Mouse (Mus musculus) NIH3T3 (cell line): ENCODE measurements at regions not wholly inside any gene's neighbourhood (a gene's known extent, or its start where the extent isn't known, plus 50 kb on each side); places are given as distances from the start of the nearest gene placed in this dataset.
A peak's percentile ranks its signal among the peaks of the same experiment; 100 is the strongest.
"Not testable (repeated sequence)": the region's sequence is repeated elsewhere in the genome, so short reads cannot be mapped to it uniquely, and the experiment has no call there.

ENCODE experiments used
- DNase-seq: peaks from one replicate; pipeline ENCODE4 v3.0.0-alpha.2; 2012; ENCODE audit warnings: low read depth

DNA sequence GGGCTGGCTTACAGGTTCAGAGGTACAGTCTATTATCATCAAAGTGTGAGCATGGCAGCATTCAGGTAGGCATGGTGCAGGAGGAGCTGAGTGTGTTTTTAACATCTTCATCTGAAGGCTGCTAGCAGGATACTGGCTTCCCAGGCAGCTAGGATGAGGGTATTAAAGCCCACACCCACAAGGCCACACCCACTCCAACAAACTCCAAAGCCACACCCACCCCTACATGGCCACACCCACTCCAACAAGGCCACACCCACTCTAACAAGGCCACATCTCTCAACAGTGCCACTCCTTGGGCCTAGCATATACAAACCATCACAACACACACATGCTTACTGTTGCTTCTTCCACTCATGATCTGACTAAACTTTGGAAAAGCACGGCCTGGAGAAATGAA is 172.5 kb downstream of the Msrb3 start:
- no peak for DNase-seq

DNA sequence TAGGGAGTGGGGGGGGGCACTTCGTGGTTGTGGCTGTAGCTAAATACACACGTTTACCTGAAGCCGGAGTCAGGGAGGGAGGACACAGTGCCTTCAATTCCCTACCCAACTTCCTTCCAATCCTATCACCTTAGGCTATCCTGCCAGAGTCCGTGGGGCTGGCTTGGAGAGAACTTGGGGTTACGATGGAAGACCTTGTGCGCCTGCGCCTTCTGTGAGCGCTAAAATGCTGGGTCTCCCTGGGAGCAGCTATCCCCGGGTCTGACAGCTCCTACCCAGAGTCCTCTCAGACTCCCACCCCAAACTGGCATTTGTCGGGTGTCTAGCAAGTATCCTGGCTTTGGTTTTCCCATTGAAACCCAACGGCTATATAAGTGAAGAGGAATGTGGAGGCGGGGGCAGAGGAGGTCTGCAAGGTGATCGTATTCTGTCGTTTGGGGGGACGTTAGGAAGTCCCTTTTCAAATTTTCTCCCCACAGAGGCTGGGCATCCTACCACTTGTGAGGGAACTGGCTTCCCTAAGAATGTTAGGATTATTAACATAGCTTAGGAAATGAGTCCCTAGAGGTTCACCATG is 176.9 kb downstream of the Msrb3 start:
- DNase-seq, result no peak

DNA sequence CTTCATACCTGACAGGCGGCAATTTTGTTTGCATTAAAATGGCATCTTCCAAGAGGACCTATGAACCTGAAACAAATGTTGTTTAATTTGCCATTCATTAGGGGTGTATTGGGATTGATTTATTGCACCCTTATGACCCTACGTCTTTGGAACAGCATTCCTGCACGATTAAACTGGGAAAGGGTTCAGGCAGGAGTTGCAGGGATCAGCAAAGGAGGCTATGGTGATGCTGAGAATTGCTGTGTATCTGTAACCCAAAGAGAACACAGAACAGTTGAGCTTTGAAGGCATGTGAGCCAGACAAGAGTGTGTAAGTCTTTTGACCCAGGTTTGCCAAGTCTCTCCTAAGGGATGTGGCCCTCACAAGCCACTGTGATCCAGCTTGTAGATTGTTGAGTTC is 177.9 kb downstream of the Msrb3 start:
- DNase-seq, result no peak

DNA sequence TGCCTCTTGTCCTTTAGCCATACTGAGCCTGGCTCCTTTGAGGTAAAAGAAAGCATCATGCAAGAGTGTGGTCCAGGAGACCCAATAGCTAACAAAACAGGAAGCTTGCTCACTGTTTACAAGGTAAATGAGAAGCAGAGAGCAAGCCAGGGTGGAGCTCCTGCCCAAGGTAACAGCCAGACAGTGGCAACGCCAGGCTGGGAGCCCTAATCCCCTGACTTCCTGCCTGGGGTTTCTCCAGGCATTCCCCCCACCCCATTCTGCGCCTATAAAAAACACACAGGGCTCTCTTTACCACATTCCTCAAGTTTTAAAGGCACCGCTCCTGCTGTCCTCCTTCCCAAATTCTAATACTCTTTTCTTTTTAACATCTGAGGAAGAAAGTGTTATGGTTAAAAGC is 178.8 kb downstream of the Msrb3 start:
- DNase-seq, result no peak

DNA sequence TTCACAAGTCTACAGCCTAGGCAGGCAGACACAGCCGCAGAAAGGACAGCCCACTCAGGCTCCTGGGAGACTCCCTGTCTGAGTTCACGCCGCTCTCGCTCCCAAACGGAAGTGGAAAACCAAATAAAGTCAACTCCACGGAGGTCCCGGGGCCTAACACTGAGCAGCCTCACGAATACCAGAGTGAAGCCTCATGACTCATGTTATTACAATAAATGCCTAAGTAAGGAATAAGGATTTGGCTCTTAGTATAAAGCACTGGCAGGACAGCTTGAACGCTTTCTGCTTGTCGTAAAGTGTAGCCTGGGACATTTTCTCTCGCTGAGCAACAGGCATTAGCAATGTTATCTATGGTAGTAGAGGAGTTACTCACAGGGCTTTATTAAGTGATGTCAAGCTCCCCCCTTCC is 181.7 kb downstream of the Msrb3 start:
- peak; percentile 90 for DNase-seq

DNA sequence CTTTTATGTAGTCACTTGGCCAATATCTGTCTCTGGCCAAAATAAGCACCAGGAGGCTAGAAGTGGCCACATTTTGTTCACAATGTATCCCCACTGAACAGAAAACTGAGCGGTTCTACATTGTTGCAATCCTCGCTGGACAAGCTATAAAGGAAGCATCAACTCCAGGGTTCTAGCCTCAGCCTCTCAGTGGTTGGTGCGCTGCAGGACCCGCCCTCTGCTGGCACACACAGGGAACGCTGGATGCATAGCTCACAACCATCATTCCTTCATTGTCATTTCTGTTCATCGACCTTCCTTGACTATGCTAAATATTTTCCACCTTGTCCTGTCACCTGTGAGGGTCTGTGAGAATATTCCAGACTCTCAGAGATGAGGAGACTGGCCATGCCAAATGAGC is 182.5 kb downstream of the Msrb3 start:
- peak; percentile 52 for DNase-seq

DNA sequence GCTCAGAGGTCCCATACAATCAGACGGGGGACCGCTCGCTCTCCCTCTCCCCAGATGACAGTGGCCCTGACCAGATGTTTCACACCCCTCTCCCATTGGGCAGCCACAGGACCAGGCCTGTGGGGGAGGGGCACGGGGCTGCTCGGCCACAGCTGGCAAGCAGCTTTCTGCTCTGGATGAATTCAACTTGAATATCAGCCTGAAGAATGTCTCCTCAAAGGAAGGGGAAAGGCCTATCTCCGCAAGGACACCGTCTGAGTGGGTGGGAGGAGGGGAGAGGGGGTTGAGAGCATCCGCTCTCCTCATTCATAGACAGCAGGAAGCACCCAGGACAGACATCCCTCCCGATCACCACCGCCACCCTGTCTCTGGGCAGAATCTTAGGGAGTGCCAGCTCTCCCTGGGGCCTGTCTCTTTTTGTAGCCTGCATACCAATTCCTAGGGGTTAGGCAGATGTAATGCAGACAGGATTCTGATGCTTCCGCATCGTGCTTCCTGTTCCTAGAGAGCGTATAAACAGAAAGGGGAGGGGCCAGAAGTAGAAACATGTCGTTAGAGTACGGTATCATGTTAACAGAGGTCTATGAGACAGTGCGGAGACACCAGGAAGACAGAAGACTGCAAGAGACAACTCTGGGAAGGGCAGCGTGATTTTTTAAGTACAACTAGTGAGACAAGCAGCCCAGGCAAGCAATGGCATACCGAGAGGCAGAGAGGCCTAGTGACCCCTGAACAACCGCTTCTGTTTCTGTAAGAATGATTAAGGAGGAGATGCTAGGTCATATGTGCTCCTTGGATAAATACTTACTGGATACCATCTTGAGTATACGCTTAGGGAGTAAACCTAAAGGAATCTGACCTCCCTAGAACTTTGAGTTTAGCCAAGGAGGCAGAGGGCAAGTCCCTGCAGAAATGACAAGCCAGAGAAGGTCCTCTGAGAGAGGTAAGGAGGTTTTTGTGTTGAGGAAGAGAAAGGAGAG is 190.8 kb downstream of the Msrb3 start:
- DNase-seq, result no peak

DNA sequence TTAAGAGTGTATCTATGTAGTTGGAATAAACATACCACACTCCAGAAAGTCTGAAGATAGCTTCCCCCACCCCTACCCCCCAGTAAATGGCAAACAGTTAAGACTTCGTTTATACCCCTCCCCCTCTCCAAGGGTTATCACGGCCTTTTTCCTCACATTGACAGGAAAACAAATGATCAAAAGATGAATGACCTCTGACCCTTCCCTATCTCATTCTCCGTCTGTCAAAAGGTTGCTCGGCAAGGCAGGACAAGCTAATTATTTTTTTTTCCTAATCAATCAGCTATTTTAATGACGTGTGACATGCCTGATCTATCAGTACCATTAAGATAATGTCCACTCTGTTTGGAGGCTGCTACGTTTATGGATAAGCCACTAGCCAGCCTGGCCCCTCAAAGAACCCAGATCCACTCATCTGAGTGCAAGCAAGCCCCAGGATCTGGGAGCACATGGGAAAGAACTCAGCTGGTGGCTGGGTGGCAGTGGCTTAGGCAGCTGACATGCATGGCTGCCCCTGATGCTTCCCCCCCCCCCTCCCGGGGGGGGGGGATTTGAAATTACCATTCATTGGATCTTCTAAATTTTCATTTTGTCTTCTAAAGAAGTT is 192.1 kb downstream of the Msrb3 start:
- DNase-seq, result no peak

DNA sequence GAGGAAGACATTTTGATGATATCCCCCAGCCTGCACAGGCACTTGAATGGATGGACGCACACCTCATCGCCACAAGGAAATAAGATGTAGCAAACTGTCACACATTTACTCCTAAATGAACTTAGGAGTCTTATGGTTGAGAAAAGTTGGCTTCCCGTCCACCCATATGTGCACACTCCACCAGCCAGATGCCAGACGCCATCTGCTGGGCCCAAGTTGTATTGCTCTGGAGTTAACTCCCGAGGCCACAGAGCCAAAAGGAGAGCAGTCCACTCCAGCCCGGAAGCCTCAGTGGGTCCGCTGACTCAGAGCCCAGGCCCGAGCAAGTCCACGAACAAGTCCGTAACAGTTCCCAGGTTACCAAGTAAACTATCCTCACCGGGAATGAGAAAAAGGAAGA is 197.1 kb downstream of the Msrb3 start:
- peak; percentile 96 for DNase-seq

DNA sequence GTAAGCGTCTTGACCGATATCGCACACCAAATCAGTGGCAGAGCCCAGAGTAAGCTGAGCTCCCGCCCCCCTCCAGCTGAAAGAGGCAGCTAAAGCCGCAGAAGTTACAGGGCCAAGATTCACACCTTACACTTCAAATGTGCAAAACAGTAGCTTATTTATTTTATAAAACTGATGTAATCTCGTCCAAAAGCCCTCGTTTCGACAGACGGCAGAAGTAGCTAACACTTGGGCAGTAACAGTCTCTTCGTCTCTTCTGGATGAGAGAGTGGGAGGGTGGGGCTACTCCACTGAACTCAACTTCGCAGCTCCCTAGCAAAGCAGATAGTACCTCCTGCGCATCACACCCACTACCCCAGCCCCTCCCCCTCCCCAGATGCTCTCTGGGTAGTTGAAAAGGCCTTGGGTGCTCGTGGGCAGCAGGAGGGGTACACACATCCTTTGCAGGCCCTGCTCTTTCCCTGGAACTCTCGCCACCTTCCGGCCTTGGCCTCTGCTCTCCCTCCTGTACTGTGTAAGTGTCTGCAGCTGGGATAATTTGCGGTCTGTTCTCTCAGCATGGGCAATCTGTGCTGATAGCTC is 201.5 kb downstream of the Msrb3 start:
- DNase-seq, result no peak

DNA sequence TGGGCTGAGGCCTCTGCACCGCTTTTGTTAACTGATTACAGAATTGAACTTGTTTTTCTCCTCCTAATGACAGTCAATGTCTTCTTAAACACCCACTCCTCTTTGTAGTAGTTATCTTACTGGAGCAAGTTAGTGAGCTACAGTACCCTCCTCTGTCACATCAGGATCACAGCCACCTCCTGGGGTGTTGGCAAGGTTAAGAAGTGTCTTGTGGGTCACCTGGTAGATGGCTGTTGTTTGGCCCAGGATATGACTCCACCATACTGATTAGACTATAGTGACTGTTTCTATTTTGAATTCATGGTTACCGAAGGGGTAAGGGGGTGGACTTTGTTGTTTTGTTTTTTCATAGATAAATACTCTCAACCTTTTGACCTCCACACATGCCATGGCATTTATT is 202.4 kb downstream of the Msrb3 start:
- no peak for DNase-seq

DNA sequence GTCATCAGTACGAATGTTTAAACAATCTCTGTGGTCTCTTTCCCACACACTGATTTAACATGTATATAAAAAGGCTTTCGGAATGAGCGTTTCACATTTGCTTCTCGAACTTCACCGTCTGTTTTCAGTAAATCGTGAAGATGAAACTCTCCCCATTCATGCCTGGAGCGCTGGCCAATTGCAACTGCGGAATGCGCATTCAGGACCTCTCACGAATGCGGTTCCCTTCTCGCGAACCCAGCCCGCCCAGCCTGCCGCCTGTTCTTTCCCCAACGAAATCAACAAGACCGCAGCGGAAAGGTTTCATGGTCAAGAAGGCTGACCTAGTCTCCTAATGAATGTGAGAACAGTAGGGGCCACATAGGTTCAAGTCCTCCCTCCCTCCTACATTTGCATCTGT is 204.4 kb downstream of the Msrb3 start:
- peak; percentile 88 for DNase-seq

DNA sequence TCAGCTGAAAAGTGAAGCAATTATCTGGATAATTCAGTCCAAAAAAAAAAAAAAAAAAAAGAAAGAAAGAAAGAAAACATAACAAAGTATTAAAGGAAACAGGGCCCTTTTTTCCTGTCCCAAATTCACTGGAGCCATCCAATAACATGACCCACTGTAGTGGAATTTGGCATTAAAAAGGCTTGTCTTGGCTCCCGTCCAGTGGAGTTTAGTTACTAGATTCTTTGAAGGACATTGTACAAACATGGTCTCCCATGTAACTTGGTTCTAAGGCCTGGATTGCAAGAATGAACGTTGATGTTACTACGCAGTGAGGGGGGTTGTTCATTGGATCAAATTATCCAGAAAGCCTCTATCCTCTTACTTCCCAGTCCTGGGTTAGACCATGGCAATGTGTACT is 207.4 kb downstream of the Msrb3 start:
- peak; percentile 93 for DNase-seq

DNA sequence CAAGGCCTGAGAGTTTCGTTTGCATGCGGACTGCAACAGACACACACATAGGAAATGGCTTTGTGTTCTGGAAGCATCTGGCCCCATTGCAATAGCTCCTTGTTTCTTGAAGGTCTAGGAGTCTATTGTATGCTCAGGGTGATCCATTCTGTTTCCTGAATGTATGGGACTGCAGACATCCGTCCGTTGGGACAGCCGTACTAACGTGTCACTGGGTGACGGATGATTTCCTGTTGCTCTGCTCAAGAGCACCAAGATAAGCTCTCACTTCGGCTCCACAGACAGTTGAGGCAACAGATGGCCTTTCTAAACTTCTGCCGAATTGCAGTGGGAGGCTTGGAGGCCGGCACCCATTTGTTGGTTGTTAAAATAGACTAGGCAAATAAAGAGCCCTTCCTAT is 209.9 kb upstream of the Hmga2 start:
- no peak for DNase-seq

DNA sequence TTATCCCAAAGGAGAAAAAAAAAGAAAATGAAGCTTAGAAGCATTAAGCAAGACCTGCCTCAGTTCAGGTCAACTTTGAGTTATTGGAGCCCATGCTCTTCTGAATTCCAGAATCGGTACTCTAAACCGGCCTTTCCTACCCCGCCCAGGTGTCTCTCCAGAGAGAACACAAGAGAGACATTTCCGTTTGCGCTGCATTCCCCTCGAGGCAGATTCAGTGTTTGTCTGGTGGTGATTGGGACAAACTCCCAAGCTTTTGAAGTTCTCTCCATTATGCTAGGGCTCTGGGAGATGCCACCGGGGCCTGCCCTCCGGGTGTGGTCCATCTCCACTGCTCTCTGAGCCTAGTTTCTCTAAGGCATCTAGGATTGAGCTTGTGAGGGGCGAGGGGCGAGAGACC is 205.8 kb upstream of the Hmga2 start:
- DNase-seq, result no peak

DNA sequence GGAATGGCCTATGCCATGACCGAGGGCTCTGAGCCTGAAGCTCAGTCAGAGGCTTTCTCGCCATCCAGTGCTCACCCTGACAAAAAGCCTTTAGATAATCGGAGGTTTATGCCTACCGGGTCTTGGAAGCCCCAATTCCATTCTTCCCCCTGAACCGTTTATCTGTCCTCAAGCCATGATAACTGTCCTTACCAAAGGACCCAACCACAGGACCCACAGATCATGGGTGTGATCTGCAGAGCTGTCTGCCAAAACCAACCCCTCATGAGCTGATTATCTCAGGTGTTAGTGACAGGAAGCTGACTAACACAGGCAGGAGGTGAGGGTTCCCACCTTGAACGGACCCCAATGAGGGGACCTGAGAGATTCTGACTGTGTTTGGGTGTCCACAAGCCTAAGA is 203.7 kb upstream of the Hmga2 start:
- no peak for DNase-seq

DNA sequence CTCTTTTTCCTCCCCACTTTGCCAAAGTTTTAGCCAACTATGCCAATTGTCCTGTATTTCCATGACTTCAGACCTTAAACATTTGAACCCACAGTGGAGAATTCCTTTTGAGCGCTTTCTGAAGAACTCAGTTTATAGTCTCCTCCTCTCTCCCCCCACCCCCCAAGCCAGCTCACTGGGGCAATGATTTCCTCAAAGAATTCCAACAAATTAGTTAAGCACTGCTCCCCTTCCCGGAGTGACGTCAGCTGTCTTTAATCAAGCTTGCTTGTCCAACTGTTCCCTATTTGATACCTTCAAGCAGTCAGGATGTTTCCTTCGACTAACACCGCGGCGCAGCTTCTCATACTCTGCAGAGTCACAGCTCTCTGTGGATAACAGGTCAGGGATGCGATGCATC is 202.0 kb upstream of the Hmga2 start:
- DNase-seq, result peak; percentile 27

DNA sequence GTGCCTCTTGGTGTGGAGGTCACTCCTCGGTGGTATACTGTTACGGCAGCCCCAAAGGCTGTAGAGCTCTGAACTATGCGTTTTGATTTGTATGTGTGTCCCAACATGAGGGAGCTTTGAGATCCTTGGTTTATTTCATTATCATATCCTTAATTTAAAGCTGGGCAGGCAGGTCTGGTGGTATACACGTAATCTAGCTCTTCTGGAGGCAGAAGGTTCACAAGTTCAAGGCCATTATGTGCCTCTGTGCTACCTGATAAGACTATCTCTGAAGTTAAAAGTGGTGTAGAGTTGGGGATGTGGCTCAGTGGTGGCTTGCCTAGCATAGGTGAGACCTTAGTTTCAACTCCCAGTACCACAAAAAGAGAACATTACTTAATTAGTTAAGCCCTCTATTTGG is 199.1 kb upstream of the Hmga2 start:
- DNase-seq, result no peak

DNA sequence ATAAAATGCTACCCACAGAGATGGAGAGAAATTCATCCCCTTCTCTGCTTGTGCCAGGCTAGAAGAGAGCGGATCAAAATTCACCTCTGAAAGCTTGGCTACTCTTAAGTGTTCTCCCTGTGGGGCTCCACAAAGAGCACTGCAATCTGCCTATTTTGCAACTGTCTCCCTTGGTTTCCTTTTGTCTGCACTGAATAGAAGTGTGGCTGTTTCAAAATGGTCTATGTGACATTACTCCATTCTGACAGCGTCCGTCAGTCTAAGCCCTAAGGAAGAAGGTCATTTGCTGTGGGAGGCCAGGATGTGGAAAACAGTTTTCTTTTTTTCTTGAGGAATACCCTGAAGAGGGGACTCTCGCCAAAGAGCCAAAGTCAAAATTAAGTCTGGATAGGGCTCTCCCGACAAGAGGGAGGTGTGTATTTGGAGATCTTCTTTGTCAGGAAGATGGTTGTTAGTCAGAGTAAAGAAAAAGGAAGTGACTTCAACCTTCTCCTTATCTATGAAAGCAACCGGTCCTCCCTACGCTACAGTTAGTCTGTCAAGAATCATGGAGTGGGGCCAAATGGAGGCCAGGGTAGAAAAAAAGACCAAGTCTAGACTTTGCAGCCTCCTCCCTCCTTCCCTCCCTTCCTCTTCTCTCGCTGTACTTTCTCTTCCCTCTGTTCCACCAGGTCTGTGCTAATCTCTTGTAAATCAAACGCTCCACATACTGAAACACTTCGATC is 198.2 kb upstream of the Hmga2 start:
- DNase-seq, result no peak

DNA sequence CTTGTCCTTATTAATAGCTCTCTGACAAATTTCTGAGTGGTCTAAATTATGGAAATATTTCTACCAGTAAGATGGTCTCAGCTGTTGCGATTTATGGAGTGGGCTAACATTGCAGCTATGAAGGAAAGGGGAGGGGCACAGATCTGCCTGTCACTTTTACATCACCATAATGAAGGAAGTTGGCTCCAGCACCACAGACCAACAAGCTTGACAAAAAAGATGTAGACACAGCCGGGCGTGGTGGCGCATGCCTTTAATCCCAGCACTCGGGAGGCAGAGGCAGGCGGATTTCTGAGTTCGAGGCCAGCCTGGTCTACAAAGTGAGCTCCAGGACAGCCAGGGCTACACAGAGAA is 191.4 kb upstream of the Hmga2 start:
- DNase-seq, result not testable (repeated sequence)

DNA sequence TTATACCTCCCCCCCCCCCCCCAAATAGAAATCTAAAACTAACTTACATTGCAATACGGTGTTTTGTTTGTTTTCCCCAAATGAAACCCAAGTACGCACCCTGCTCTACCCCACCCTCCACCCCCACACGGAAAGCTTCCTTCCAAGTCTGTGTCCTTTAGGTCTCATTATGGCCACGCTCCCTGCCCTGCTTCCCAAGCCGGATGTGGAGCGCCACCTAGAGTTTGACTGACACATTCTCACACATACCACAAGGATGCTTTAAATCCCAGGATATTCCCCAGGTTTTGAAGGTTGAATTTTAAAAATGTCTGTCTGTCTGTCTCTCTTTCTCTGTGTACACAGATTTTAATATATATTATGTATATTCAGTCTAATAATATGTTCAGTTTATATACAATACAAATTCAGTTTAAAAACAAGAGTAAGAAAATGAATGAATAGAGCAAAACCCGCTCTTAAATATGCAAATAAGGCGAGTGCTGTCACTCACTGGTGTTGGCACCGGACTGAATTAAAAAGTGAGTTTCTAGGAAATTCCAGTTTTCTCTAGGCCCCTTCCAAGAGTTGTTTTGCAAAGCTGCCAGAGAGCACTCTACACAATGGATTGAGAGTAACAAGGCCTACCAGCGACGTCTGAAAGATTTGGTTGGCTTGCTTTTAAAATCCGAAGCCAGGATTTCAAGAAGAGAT is 190.9 kb upstream of the Hmga2 start:
- DNase-seq, result peak; percentile 88
